Mouse (Mus musculus): ENCODE data around the gene Actrt2.

GRCm38 (mm10) chr4:154700921-154701412 is 33.3 kb upstream of the Actrt2 start:
- TF ChIP-seq CTCF (IDR thresholded peaks at IDR 0.05; ENCODE audit: borderline replicate concordance, control insufficient read depth, extremely low read depth, insufficient read depth, low read length, poor library complexity) (no peak), POLR2A (IDR thresholded peaks at IDR 0.05; ENCODE audit: control insufficient read depth, extremely low read depth, insufficient read depth, low read length, poor library complexity) (no peak)

All from thymus, adult 2 months (tissue).